Mouse (Mus musculus) small intestine, adult 10 weeks (tissue): ENCODE results near the gene Gm17622. TPM values are rescaled to one million over a fixed set of nuclear protein-coding genes. Genes with fewer than 3 reads are reported as not detected.

Experiments used
- polyA plus RNA-seq: library from polyadenylated mRNA; stranded (reverse); fragments of 350-450 nt; fragmentation: Illumina TruSeq; extraction: RNeasy Lipid Tissue Mini Kit (QIAGEN cat#74804); gene quantifications from one replicate; pipeline ENCODE4 v1.2.3, GENCODE M21; 2014; ENCODE audit warnings: low replicate concordance

Gene Gm17622
- not detected for polyA plus RNA-seq

GRCm38 (mm10) chr13:96490433-96490832 lies at the start of gene Gm17622:
TSS of gene Gm17622 (plus strand) at chr13:96490733.

GRCm38 (mm10) chr13:96470957-96471356 lies 19.6 kb upstream of the Gm17622 start, which contains the start of gene Ankdd1b:
TSS of gene Ankdd1b (minus strand) at chr13:96471198.

Other genes starting within 250 kb of the Gm17622 start
- 6.7 TPM for gene Poc5, start 102.4 kb upstream of the Gm17622 start, polyA plus RNA-seq
- 0.15 TPM for gene Ankdd1b, start 19.5 kb upstream of the Gm17622 start, polyA plus RNA-seq
- 11.6 TPM for gene Polk, start 51.8 kb downstream of the Gm17622 start, polyA plus RNA-seq
- gene Col4a3bp, start 51.9 kb downstream of the Gm17622 start, polyA plus RNA-seq = 118 TPM
- gene Hmgcr, start 180.2 kb downstream of the Gm17622 start, polyA plus RNA-seq = 21.7 TPM